Comparison of ENCODE assay signal across 18 mouse cellular contexts in genomic region chr12:75479375-75479898, GRCm38 (mm10).
A peak's percentile ranks its signal among the peaks of the same experiment; 100 is the strongest.
DNase-seq lines count a peak whose midpoint lies in the region; TF ChIP-seq lines count a peak whose summit lies in the region.
"Had no signal": no experiment of that assay in that cellular context is flagged by ENCODE, and none has a peak within 500 bp of the region (broad histone marks: within the 10 kb centered on the region; RNA-seq: fewer than 3 reads in every experiment).

No protein-coding gene starts in this region.

- WGBS in kidney, adult 2 months, result 68% methylated on average over 8 of the region's 8 CpGs

- H3K4me1 ChIP-seq in kidney, adult 2 months (ENCODE audit: control insufficient read depth, insufficient read depth, low read length), result peaks cover 27% of the 10 kb centered on the region
- H3K4me1 ChIP-seq: embryonic facial prominence, embryonic 10.5 days had no signal

- H3K27ac ChIP-seq in kidney, adult 2 months (ENCODE audit: insufficient read depth, low read depth, low read length), result peak overlapping the region; percentile 48
- H3K27ac ChIP-seq: embryonic facial prominence, embryonic 10.5 days; forebrain, embryonic 13.5 days; hindbrain, embryonic 13.5 days; hindbrain, postnatal 0 days had no signal

- no peak overlapping the region for H3K4me3 ChIP-seq in kidney, adult 2 months (ENCODE audit: insufficient read depth, low read depth, low read length)
- H3K4me3 ChIP-seq: embryonic facial prominence, embryonic 10.5 days; forebrain, embryonic 13.5 days; heart, embryonic 12.5 days; hindbrain, embryonic 13.5 days had no signal

- H3K27me3 ChIP-seq in kidney, adult 2 months (replicated peaks; ENCODE audit: control insufficient read depth, insufficient read depth, low read length), result no peaks in the 10 kb centered on the region
- H3K27me3 ChIP-seq: forebrain, embryonic 13.5 days; heart, embryonic 12.5 days; hindbrain, embryonic 13.5 days had no signal

- TF ChIP-seq POLR2A in kidney, adult 2 months (IDR thresholded peaks at IDR 0.05; ENCODE audit: low read depth, low read length), result no peak

- no peaks in the 10 kb centered on the region; the same call in 1 of the 2 replicates for H3K36me3 ChIP-seq in kidney, adult 2 months (ENCODE audit: control insufficient read depth, insufficient read depth, low read length)

- no peak for DNase-seq in kidney, adult 2 months
- no peak for DNase-seq in kidney, adult 8-10 months
- peak; percentile 18 to 56 for DNase-seq in lung, adult 18-20 months
- no peak for DNase-seq in lung, postnatal 14 days
- peak; percentile 33 for DNase-seq in lung, postnatal 10 days
- DNase-seq in lung, postnatal 4 days, result peak; percentile 17 to 40
- no peak for DNase-seq in kidney, postnatal 25 days
- DNase-seq: adrenal gland, adult 2 months; adrenal gland, postnatal 25 days; cerebellum, adult 18-20 months; cerebellum, adult 9-11 months; gastrocnemius, postnatal 36 days; heart, adult 18-20 months had no signal

- no peak for TF ChIP-seq CTCF in kidney, adult 2 months (conservative IDR thresholded peaks at IDR 0.05; ENCODE audit: insufficient read depth, insufficient read length, low read depth, low read length)

Comparison
In these comparisons a context has a peak if more than half of its experiments do, and no peak if none do; other contexts are left out.
1. DNase-seq: peak in lung, adult 18-20 months (2 of 2), lung, postnatal 10 days (single experiment) and lung, postnatal 4 days (2 of 2); none in kidney, adult 2 months (single experiment), kidney, adult 8-10 months (0 of 2), lung, postnatal 14 days (single experiment) and kidney, postnatal 25 days (0 of 2).